Mouse (Mus musculus): ENCODE measurements around the gene Lamtor3. TPM values are rescaled to one million over a fixed set of nuclear protein-coding genes. Genes with fewer than 3 reads are reported as not detected.

Gene Lamtor3
- polyA plus RNA-seq, 1 experiment from 2014 or later: 131 TPM

GRCm38 (mm10) chr3:137954256-137954916, 36.1 kb downstream of the Lamtor3 start:
- no peak overlapping the region for H3K9ac ChIP-seq (ENCODE audit: low read depth, low read length)
- H3K9me3 ChIP-seq (replicated peaks; ENCODE audit: low read length): no peaks in the 10 kb centered on the region
- ATAC-seq (replicated peaks; ENCODE audit: low FRiP score, low read depth) (no peak), DNase-seq (ENCODE audit: low spot score) (no peak)
- no peaks in the 10 kb centered on the region for H3K27me3 ChIP-seq (ENCODE audit: insufficient read depth, low read length)
- no peaks in the 10 kb centered on the region for H3K36me3 ChIP-seq (ENCODE audit: insufficient read depth, low read length)
- 0 out of 2 replicates have a peak, but pooled peaks cover 5% of the 10 kb centered on the region for H3K4me1 ChIP-seq (replicated peaks; ENCODE audit: insufficient read depth, low read length)
- WGBS: 70% methylated on average over 23 of the region's 23 CpGs
- H3K27ac ChIP-seq: no peak overlapping the region
- no peak for TF ChIP-seq CTCF (IDR thresholded peaks at IDR 0.05; ENCODE audit: low read depth)
- no peak overlapping the region for H3K4me3 ChIP-seq (replicated peaks; ENCODE audit: low read depth, low read length)
- no peak overlapping the region for H3K4me2 ChIP-seq (ENCODE audit: low read length)

GRCm38 (mm10) chr3:137955560-137956081, 37.3 kb downstream of the Lamtor3 start:
- ATAC-seq (replicated peaks; ENCODE audit: low FRiP score, low read depth): no peak

GRCm38 (mm10) chr3:137957864-137958263, 39.6 kb downstream of the Lamtor3 start:
- no peak for ATAC-seq (replicated peaks; ENCODE audit: low FRiP score, low read depth)
- WGBS: 94% methylated on average over 9 of the region's 9 CpGs
- TF ChIP-seq CTCF (IDR thresholded peaks at IDR 0.05; ENCODE audit: low read depth): no peak

More at GRCm38 (mm10) chr3:137955560-137956081, 37.3 kb downstream of the Lamtor3 start:
- no peaks in the 10 kb centered on the region for H3K36me3 ChIP-seq (ENCODE audit: insufficient read depth, low read length)
- 0 out of 2 replicates have a peak, but pooled peaks cover 5% of the 10 kb centered on the region for H3K4me1 ChIP-seq (replicated peaks; ENCODE audit: insufficient read depth, low read length)
- H3K4me3 ChIP-seq (replicated peaks; ENCODE audit: low read depth, low read length): no peak overlapping the region
- no peaks in the 10 kb centered on the region for H3K27me3 ChIP-seq (ENCODE audit: insufficient read depth, low read length)
- no peak overlapping the region for H3K9ac ChIP-seq (ENCODE audit: low read depth, low read length)
- no peak overlapping the region for H3K27ac ChIP-seq
- no peak for DNase-seq (ENCODE audit: low spot score)
- 13% methylated on average over 16 of the region's 16 CpGs for WGBS
- H3K4me2 ChIP-seq (ENCODE audit: low read length): peak overlapping the region; percentile 48
- no peak for TF ChIP-seq CTCF (IDR thresholded peaks at IDR 0.05; ENCODE audit: low read depth)
- H3K9me3 ChIP-seq (replicated peaks; ENCODE audit: low read length): no peaks in the 10 kb centered on the region

GRCm38 (mm10) chr3:137958352-137958751, 40.0 kb downstream of the Lamtor3 start:
- Histone ChIP-seq H3K9me3 (replicated peaks; ENCODE audit: low read length) (no peaks in the 10 kb centered on the region), H3K4me2 (ENCODE audit: low read length) (no peak overlapping the region), H3K4me3 (replicated peaks; ENCODE audit: low read depth, low read length) (no peak overlapping the region), H3K27me3 (ENCODE audit: insufficient read depth, low read length) (no peaks in the 10 kb centered on the region), H3K9ac (ENCODE audit: low read depth, low read length) (no peak overlapping the region), H3K27ac (no peak overlapping the region), H3K4me1 (replicated peaks; ENCODE audit: insufficient read depth, low read length) (0 out of 2 replicates have a peak, but pooled peaks cover 5% of the 10 kb centered on the region), H3K36me3 (ENCODE audit: insufficient read depth, low read length) (no peaks in the 10 kb centered on the region)
- DNase-seq (ENCODE audit: low spot score) (no peak), ATAC-seq (replicated peaks; ENCODE audit: low FRiP score, low read depth) (no peak)
- no peak for TF ChIP-seq CTCF (IDR thresholded peaks at IDR 0.05; ENCODE audit: low read depth)
- WGBS: 91% methylated on average over 4 of the region's 4 CpGs

More at GRCm38 (mm10) chr3:137957864-137958263, 39.6 kb downstream of the Lamtor3 start:
- Histone ChIP-seq H3K4me1 (replicated peaks; ENCODE audit: insufficient read depth, low read length) (0 out of 2 replicates have a peak, but pooled peaks cover 5% of the 10 kb centered on the region), H3K36me3 (ENCODE audit: insufficient read depth, low read length) (no peaks in the 10 kb centered on the region), H3K4me2 (ENCODE audit: low read length) (no peak overlapping the region), H3K27me3 (ENCODE audit: insufficient read depth, low read length) (no peaks in the 10 kb centered on the region), H3K27ac (no peak overlapping the region), H3K9ac (ENCODE audit: low read depth, low read length) (no peak overlapping the region), H3K9me3 (replicated peaks; ENCODE audit: low read length) (no peaks in the 10 kb centered on the region), H3K4me3 (replicated peaks; ENCODE audit: low read depth, low read length) (no peak overlapping the region)
- no peak for DNase-seq (ENCODE audit: low spot score)

GRCm38 (mm10) chr3:137959456-137959855, 41.1 kb downstream of the Lamtor3 start:
- H3K4me2 ChIP-seq (ENCODE audit: low read length): no peak overlapping the region
- DNase-seq (ENCODE audit: low spot score): no peak
- no peaks in the 10 kb centered on the region for H3K9me3 ChIP-seq (replicated peaks; ENCODE audit: low read length)
- WGBS: 80% methylated on average over 4 of the region's 4 CpGs
- no peak overlapping the region for H3K27ac ChIP-seq
- no peaks in the 10 kb centered on the region for H3K27me3 ChIP-seq (ENCODE audit: insufficient read depth, low read length)
- H3K4me3 ChIP-seq (replicated peaks; ENCODE audit: low read depth, low read length): no peak overlapping the region
- no peak for TF ChIP-seq CTCF (IDR thresholded peaks at IDR 0.05; ENCODE audit: low read depth)
- H3K4me1 ChIP-seq (replicated peaks; ENCODE audit: insufficient read depth, low read length): 0 out of 2 replicates have a peak, but pooled peaks cover 5% of the 10 kb centered on the region
- no peak for ATAC-seq (replicated peaks; ENCODE audit: low FRiP score, low read depth)
- no peaks in the 10 kb centered on the region for H3K36me3 ChIP-seq (ENCODE audit: insufficient read depth, low read length)
- no peak overlapping the region for H3K9ac ChIP-seq (ENCODE audit: low read depth, low read length)

- Histone ChIP-seq H3K36me3 (ENCODE audit: insufficient read depth, low read length) (no peaks in the 10 kb centered on the region), H3K9ac (ENCODE audit: low read depth, low read length) (no peak overlapping the region), H3K27ac (no peak overlapping the region), H3K4me1 (replicated peaks; ENCODE audit: insufficient read depth, low read length) (no peaks in the 10 kb centered on the region), H3K4me3 (replicated peaks; ENCODE audit: low read depth, low read length) (no peak overlapping the region), H3K9me3 (replicated peaks; ENCODE audit: low read length) (no peaks in the 10 kb centered on the region), H3K4me2 (ENCODE audit: low read length) (no peak overlapping the region), H3K27me3 (ENCODE audit: insufficient read depth, low read length) (no peaks in the 10 kb centered on the region)
- DNase-seq (ENCODE audit: low spot score): no peak
- no peak for ATAC-seq (replicated peaks; ENCODE audit: low FRiP score, low read depth)
- TF ChIP-seq CTCF (IDR thresholded peaks at IDR 0.05; ENCODE audit: low read depth): no peak
- 56% methylated on average over 8 of the region's 8 CpGs for WGBS
These were observed 43.6 kb downstream of the Lamtor3 start for GRCm38 (mm10) chr3:137961736-137962385.
